ENCODE assay signal across 9 mouse cellular contexts in the genomic region with DNA sequence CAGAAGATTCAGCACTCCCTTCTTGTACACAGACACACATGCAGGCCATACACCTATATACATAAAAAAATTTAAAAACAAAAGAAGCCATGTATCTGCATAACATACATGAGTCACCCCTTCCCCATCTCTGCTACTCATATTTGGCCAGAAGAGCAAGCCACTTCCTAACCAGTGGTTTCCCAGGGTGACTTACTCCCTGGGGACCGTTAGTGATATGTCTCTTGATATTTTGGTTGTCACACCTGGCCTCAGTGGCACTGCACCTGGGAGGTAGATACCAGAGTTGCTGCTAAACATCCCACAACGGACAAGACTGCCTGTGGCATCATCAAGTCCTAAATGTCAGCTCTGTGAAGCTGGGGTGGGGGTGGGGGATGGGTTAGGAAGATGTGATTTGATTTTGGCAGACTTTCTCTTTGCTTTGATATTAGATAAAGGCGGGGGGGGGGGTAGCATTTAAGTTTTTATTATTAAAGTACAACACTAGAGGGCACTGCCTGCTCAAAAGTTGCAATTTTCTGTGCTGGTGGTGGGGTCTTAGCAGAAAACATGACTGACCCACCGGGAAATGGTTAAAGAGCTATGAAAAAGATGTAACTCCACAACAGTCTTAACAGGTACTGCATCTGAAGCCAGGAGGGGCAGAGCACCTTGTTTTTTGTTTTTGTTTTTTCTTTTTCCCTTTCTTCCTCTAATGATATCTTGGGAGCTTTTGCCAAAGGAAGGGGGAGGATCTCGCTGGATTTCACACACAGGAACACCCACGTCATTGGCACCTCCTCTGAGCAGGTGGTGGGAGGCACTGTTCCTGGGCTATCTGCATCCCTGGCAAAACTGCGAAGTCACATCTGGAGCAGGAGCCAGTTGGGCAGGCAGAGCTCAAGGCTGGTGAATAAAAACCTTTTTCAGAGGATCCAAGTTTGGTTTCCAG. TPM values are rescaled to one million over a fixed set of nuclear protein-coding genes. Genes with fewer than 3 reads are reported as not detected.
DNase-seq lines count a peak whose midpoint lies in the region; ATAC-seq lines count a peak whose summit lies in the region.
"Had no signal": no experiment of that assay in that cellular context is flagged by ENCODE, and none has a peak within 500 bp of the region (broad histone marks: within the 10 kb centered on the region; RNA-seq: fewer than 3 reads in every experiment).

No protein-coding gene starts in this region.

- peak; percentile 95 for DNase-seq in heart, adult 11 months
- no peak for DNase-seq in heart, postnatal 25 days (ENCODE audit: low spot score)
- peak; percentile 94 for DNase-seq in A20 (ENCODE audit: low read depth, low spot score)
- DNase-seq in cerebellum, adult 8-10 months, result peak; percentile 65
- DNase-seq in splenic B cell, adult 2 months (ENCODE audit: low read depth, low spot score), result peak; percentile 73
- DNase-seq in adrenal gland, postnatal 4 days (ENCODE audit: low spot score in 2 of 2), result no peak

- peak overlapping the region; percentile 56 for H3K4me2 ChIP-seq in heart, embryonic 14.5 days (ENCODE audit: low read length)
- H3K4me2 ChIP-seq in limb, embryonic 15.5 days, result peak overlapping the region; percentile 41
- H3K4me2 ChIP-seq: liver, embryonic 15.5 days had no signal

- 8% methylated on average over 7 of the region's 7 CpGs for WGBS in heart, embryonic 14.5 days
- 6% methylated on average over 7 of the region's 7 CpGs for WGBS in limb, embryonic 15.5 days

- ATAC-seq in heart, embryonic 14.5 days (ENCODE audit: insufficient number of reproducible peaks, insufficient read depth, low FRiP score, low read depth), result no peak
- ATAC-seq in limb, embryonic 15.5 days (ENCODE audit: insufficient number of reproducible peaks, low FRiP score, low TSS enrichment, low read depth), result no peak

- H3K9ac ChIP-seq in heart, embryonic 14.5 days (ENCODE audit: low read length), result peak overlapping the region; percentile 54
- peak overlapping the region; percentile 10; the same call in 1 of the 2 replicates for H3K9ac ChIP-seq in limb, embryonic 15.5 days
- H3K9ac ChIP-seq: liver, embryonic 15.5 days had no signal

- H3K4me1 ChIP-seq in heart, embryonic 14.5 days (ENCODE audit: control insufficient read depth in 2 of 2, insufficient read depth in 2 of 2, low read length in 2 of 2), result peaks cover 15 to 18% of the 10 kb centered on the region in 2 experiments
- peaks cover 5% of the 10 kb centered on the region for H3K4me1 ChIP-seq in limb, embryonic 15.5 days
- H3K4me1 ChIP-seq: liver, embryonic 15.5 days had no signal

- no peaks in the 10 kb centered on the region for H3K27me3 ChIP-seq in heart, embryonic 14.5 days (ENCODE audit: control insufficient read depth, insufficient read depth, low read length)
- no peaks in the 10 kb centered on the region for H3K27me3 ChIP-seq in limb, embryonic 15.5 days
- no peaks in the 10 kb centered on the region for H3K27me3 ChIP-seq in splenic B cell, adult 2 months (ENCODE audit: control insufficient read depth, insufficient read depth, low read length, poor library complexity, severe bottlenecking)

- no peak overlapping the region for H3K27ac ChIP-seq in heart, embryonic 14.5 days (replicated peaks in 1 of 2; ENCODE audit: control insufficient read depth in 1 of 2, insufficient read depth in 1 of 2, low read depth in 2 of 2, low read length in 2 of 2)
- no peak overlapping the region for H3K27ac ChIP-seq in limb, embryonic 15.5 days
- H3K27ac ChIP-seq: liver, embryonic 15.5 days had no signal

- peak overlapping the region in 1 of 2 experiments; percentile 14; a peak in 2 of 4 replicates for H3K4me3 ChIP-seq in heart, embryonic 14.5 days (ENCODE audit: control insufficient read depth in 1 of 2, insufficient read depth in 1 of 2, low read depth in 1 of 2, low read length in 2 of 2)
- no peak overlapping the region; the same call in 1 of the 2 replicates for H3K4me3 ChIP-seq in limb, embryonic 15.5 days
- H3K4me3 ChIP-seq: liver, embryonic 15.5 days had no signal

- no peaks in the 10 kb centered on the region for H3K9me3 ChIP-seq in heart, embryonic 14.5 days (ENCODE audit: control insufficient read depth, low read length)
- H3K9me3 ChIP-seq in limb, embryonic 15.5 days, result no peaks in the 10 kb centered on the region
- H3K9me3 ChIP-seq: liver, embryonic 15.5 days had no signal

- no peaks in the 10 kb centered on the region for H3K36me3 ChIP-seq in heart, embryonic 14.5 days (ENCODE audit: control insufficient read depth, insufficient read depth, low read length)
- H3K36me3 ChIP-seq in limb, embryonic 15.5 days, result no peaks in the 10 kb centered on the region
- no peaks in the 10 kb centered on the region for H3K36me3 ChIP-seq in splenic B cell, adult 2 months (ENCODE audit: control insufficient read depth, insufficient read depth, low read length, poor library complexity, severe bottlenecking)
- H3K36me3 ChIP-seq: liver, embryonic 15.5 days had no signal

- intact Hi-C loops in heart, postnatal 25 days (cut with DNase I), result loop anchor here (1.0 to 5.0 kb wide), 2 partner anchors 87 to 182 kb away; no protein-coding TSS in a partner anchor

RNA-seq across cellular contexts. Expression of a gene that starts 30.0 kb away (rescaled TPM):
- 10 to 100 TPM; 76.4 to 89.1 TPM for total RNA-seq in heart, postnatal 25 days (2021)
- 65.0 and 73.7 TPM in 2 replicates for polyA plus RNA-seq in heart, embryonic 14.5 days (2014; fragmentation: Nextera tagmentation; extraction: Ambion mirVana)
- 35.2 and 39.2 TPM in 2 replicates for polyA plus RNA-seq in limb, embryonic 15.5 days (2015; fragmentation: Nextera tagmentation; extraction: Ambion mirVana)
- total RNA-seq in adrenal gland, postnatal 4 days (2021), result 10 to 100 TPM; 38.5 to 41.6 TPM

RNA-seq across cellular contexts. Expression of a gene that starts 36.7 kb away (rescaled TPM):
- 10 to 100 TPM; 74.2 to 92.2 TPM for total RNA-seq in heart, postnatal 25 days (2021)
- 58.3 and 65.3 TPM in 2 replicates for polyA plus RNA-seq in heart, embryonic 14.5 days (2014; fragmentation: Nextera tagmentation; extraction: Ambion mirVana)
- 167 and 177 TPM in 2 replicates for polyA plus RNA-seq in limb, embryonic 15.5 days (2015; fragmentation: Nextera tagmentation; extraction: Ambion mirVana)
- total RNA-seq in adrenal gland, postnatal 4 days (2021), result 100 to 1,000 TPM; 145 to 146 TPM

Comparison
In these comparisons a context has a peak if more than half of its experiments do, and no peak if none do; other contexts are left out.
1. DNase-seq: peak in heart, adult 11 months (single experiment), A20 (single experiment), cerebellum, adult 8-10 months (single experiment) and splenic B cell, adult 2 months (single experiment); none in heart, postnatal 25 days (single experiment) and adrenal gland, postnatal 4 days (0 of 2).